ENCODE assay signal across 8 mouse cellular contexts in genomic region chr2:142900862-142901805, GRCm38 (mm10). TPM values are rescaled to one million over a fixed set of nuclear protein-coding genes. Genes with fewer than 3 reads are reported as not detected.
DNase-seq lines count a peak whose midpoint lies in the region; ATAC-seq and TF ChIP-seq lines count a peak whose summit lies in the region.

Gene Kif16b, minus strand, starts transcription at chr2:142901531.

- no peak for DNase-seq in Patski (ENCODE audit: low read depth, low spot score)
- DNase-seq in cerebellum, postnatal 14 days: peak; percentile 93 to 95
- DNase-seq in frontal cortex, postnatal 14 days (ENCODE audit: low spot score in 2 of 2): peak; percentile 79 to 85
- DNase-seq in layer of hippocampus, postnatal 25 days (ENCODE audit: extremely low spot score in 1 of 2, low spot score in 1 of 2): peak; percentile 79 to 85
- DNase-seq in lung, postnatal 25 days (ENCODE audit: low spot score): peak; percentile 95
- DNase-seq in retina, embryonic 14.5 days (ENCODE audit: low spot score): peak; percentile 90
- DNase-seq in thymus, postnatal 4 days: peak; percentile 96

- H3K4me2 ChIP-seq in hindbrain, embryonic 13.5 days: peak within 1 kb of the TSS; percentile 86

- WGBS in hindbrain, embryonic 13.5 days: 1% methylated on average over 50 of the region's 64 CpGs

- H3K36me3 ChIP-seq in hindbrain, embryonic 13.5 days: no peaks in the 10 kb centered on the region

- in situ Hi-C loops in Patski (cut with MboI; ENCODE audit: low pct_unique_long_range_greater_than_20kb): no loop called here

- H3K27me3 ChIP-seq in Patski: no peaks in the 10 kb centered on the region
- H3K27me3 ChIP-seq in hindbrain, embryonic 13.5 days: no peaks in the 10 kb centered on the region

- H3K4me1 ChIP-seq in hindbrain, embryonic 13.5 days (replicated peaks): peaks cover 18% of the 10 kb centered on the region

- ATAC-seq in Patski: peak; percentile 80
- peak; percentile 93 for ATAC-seq in hindbrain, embryonic 13.5 days (ENCODE audit: low FRiP score)

- no peak for TF ChIP-seq CTCF in Patski (IDR thresholded peaks at IDR 0.05)

- CTCF ChIA-PET in Patski (lab: Charles Lee): no interaction called here

- H3K9me3 ChIP-seq in hindbrain, embryonic 13.5 days: no peaks in the 10 kb centered on the region

- H3K27ac ChIP-seq in hindbrain, embryonic 13.5 days: peak within 1 kb of the TSS; percentile 74

- H3K9ac ChIP-seq in hindbrain, embryonic 13.5 days: peak within 1 kb of the TSS; percentile 86

- H3K4me3 ChIP-seq in hindbrain, embryonic 13.5 days: peak within 1 kb of the TSS; percentile 73

- POLR2A ChIA-PET in Patski (lab: Charles Lee): interaction anchor here (0.6 to 1.3 kb wide), 4 partner anchors 9 to 271 kb away, joined by 3 to 6 read pairs (median 4); no protein-coding TSS in a partner anchor

RNA-seq across cellular contexts. Expression of gene Kif16b, which starts in this region (rescaled TPM):
- 23.0 TPM for polyA plus RNA-seq in Patski (2021)
- 4.2 and 4.3 TPM in 2 replicates for polyA plus RNA-seq in hindbrain, embryonic 13.5 days (2015; fragmentation: Nextera tagmentation; extraction: Ambion mirVana)
- 1 to 10 TPM; 7.9 to 9.4 TPM for total RNA-seq in layer of hippocampus, postnatal 25 days (2021)
